Mouse (Mus musculus) midbrain, embryonic 16.5 days (tissue): ENCODE data around the gene Hacd3. TPM values are rescaled to one million over a fixed set of nuclear protein-coding genes. Genes with fewer than 3 reads are reported as not detected.
"Not testable (repeated sequence)": the region's sequence is repeated elsewhere in the genome, so short reads cannot be mapped to it uniquely, and the experiment has no call there.

ENCODE experiments used
- ATAC-seq: fragments of 200-750 bp; cut with Nextera tagmentation; 2 replicates; pipeline ENCODE4 v1.8.0; 2017; ENCODE audit warnings: moderate TSS enrichment
- H3K27ac ChIP-seq: fragments of 300-500 bp; sonication (generic); 2 replicates; pipeline ENCODE4 v1.5.1; 2014; ENCODE audit warnings: mild to moderate bottlenecking, low read length, mixed read lengths
- H3K27me3 ChIP-seq: fragments of 300-500 bp; sonication (generic); 2 replicates; pipeline ENCODE4 v1.6.1; 2014; ENCODE audit warnings: low read depth, low read length, mixed read lengths; ENCODE audit not compliant: control insufficient read depth, insufficient read depth
- H3K36me3 ChIP-seq: fragments of 300-500 bp; sonication (generic); 2 replicates; pipeline ENCODE4 v1.6.1; 2014; ENCODE audit warnings: mild to moderate bottlenecking, low read length, moderate library complexity, mixed read lengths; ENCODE audit not compliant: control insufficient read depth, insufficient read depth
- H3K4me1 ChIP-seq: fragments of 300-500 bp; sonication (generic); 2 replicates; pipeline ENCODE4 v1.6.1; 2014; ENCODE audit warnings: mild to moderate bottlenecking, low read length, mixed read lengths; ENCODE audit not compliant: control insufficient read depth, insufficient read depth
- H3K4me2 ChIP-seq: fragments of 300-500 bp; sonication (generic); 2 replicates; pipeline ENCODE4 v1.6.1; 2014; ENCODE audit warnings: mild to moderate bottlenecking, low read length, mixed read lengths
- H3K4me3 ChIP-seq: fragments of 300-500 bp; sonication (generic); 2 replicates; pipeline ENCODE4 v1.5.1; 2014; ENCODE audit warnings: low read depth, mild to moderate bottlenecking, low read length, moderate library complexity, mixed read lengths
- H3K9ac ChIP-seq: fragments of 300-500 bp; sonication (generic); 2 replicates; pipeline ENCODE4 v1.6.1; 2014; ENCODE audit warnings: low read depth, low read length, mixed read lengths
- H3K9me3 ChIP-seq: fragments of 300-500 bp; sonication (generic); replicated peaks from 2 replicates; pipeline ENCODE4 v1.6.1; 2014; ENCODE audit warnings: mild to moderate bottlenecking, low read length, mixed read lengths; ENCODE audit not compliant: control insufficient read depth, poor library complexity, severe bottlenecking
- WGBS: fragments of 180-500 bp; shearing (Covaris S2); extraction: QIAGEN DNeasy Blood & Tissue Kit; methylation state at CpG from one replicate; pipeline ENCODE4 v1.1.7; 2014; 5-methylcytosine and 5-hydroxymethylcytosine counted together
- polyA plus RNA-seq: library from polyadenylated mRNA; unstranded; fragments of >200 nt; fragmentation: Nextera tagmentation; extraction: Ambion mirVana; gene quantifications from 2 replicates; pipeline ENCODE4 v1.2.1, GENCODE M21; 2015

The Hacd3 gene
- polyA plus RNA-seq, 1 experiment from 2014 or later: 246 TPM

- H3K9me3 ChIP-seq: no peaks in the 10 kb centered on the region
- no peak overlapping the region for H3K9ac ChIP-seq
- ATAC-seq: no peak
- peaks cover 32% of the 10 kb centered on the region for H3K36me3 ChIP-seq
- 91% methylated on average over 8 of the region's 8 CpGs for WGBS
- H3K4me1 ChIP-seq: no peaks in the 10 kb centered on the region
- H3K4me3 ChIP-seq: no peak overlapping the region
- no peak overlapping the region for H3K27ac ChIP-seq
- H3K4me2 ChIP-seq: no peak overlapping the region
- H3K27me3 ChIP-seq: no peaks in the 10 kb centered on the region
These were observed 15.8 kb downstream of the Hacd3 start for GRCm38 (mm10) chr9:65005737-65006136.

GRCm38 (mm10) chr9:65001481-65001880 is 20.0 kb downstream of the Hacd3 start:
- no peak overlapping the region for H3K9ac ChIP-seq
- H3K9me3 ChIP-seq: no peaks in the 10 kb centered on the region
- no peak overlapping the region; the same call in 1 of the 2 replicates for H3K27ac ChIP-seq
- ATAC-seq: no peak
- no peak overlapping the region for H3K4me3 ChIP-seq
- H3K4me1 ChIP-seq: no peaks in the 10 kb centered on the region
- peaks cover 42% of the 10 kb centered on the region for H3K36me3 ChIP-seq
- WGBS: 50% methylated on average over 4 of the region's 4 CpGs
- H3K27me3 ChIP-seq: no peaks in the 10 kb centered on the region
- no peak overlapping the region for H3K4me2 ChIP-seq

GRCm38 (mm10) chr9:64995464-64995863 is 26.0 kb downstream of the Hacd3 start:
- peaks cover 33% of the 10 kb centered on the region for H3K36me3 ChIP-seq
- H3K9me3 ChIP-seq, H3K4me3 ChIP-seq, H3K27me3 ChIP-seq, ATAC-seq, H3K9ac ChIP-seq, H3K27ac ChIP-seq, H3K4me1 ChIP-seq, H3K4me2 ChIP-seq: not testable (repeated sequence)
- 94% methylated on average over 1 of the region's 1 CpGs for WGBS

GRCm38 (mm10) chr9:64990291-64990690 is 31.2 kb downstream of the Hacd3 start:
- ATAC-seq: no peak
- peaks cover 34% of the 10 kb centered on the region for H3K36me3 ChIP-seq
- no peak overlapping the region for H3K4me2 ChIP-seq
- no peak overlapping the region for H3K27ac ChIP-seq
- H3K4me3 ChIP-seq: no peak overlapping the region
- H3K27me3 ChIP-seq: no peaks in the 10 kb centered on the region
- H3K9ac ChIP-seq: no peak overlapping the region
- no peaks in the 10 kb centered on the region for H3K4me1 ChIP-seq
- H3K9me3 ChIP-seq: no peaks in the 10 kb centered on the region
- 95% methylated on average over 7 of the region's 7 CpGs for WGBS

- H3K27me3 ChIP-seq: no peaks in the 10 kb centered on the region
- no peak overlapping the region for H3K9ac ChIP-seq
- H3K4me2 ChIP-seq: no peak overlapping the region
- no peak overlapping the region for H3K4me3 ChIP-seq
- H3K4me1 ChIP-seq: no peaks in the 10 kb centered on the region
- no peaks in the 10 kb centered on the region for H3K9me3 ChIP-seq
- H3K27ac ChIP-seq: no peak overlapping the region
- peaks cover 45% of the 10 kb centered on the region for H3K36me3 ChIP-seq
- 97% methylated on average over 6 of the region's 6 CpGs for WGBS
- no peak for ATAC-seq
These were observed 33.0 kb downstream of the Hacd3 start for GRCm38 (mm10) chr9:64988443-64988842.

- H3K9me3 ChIP-seq: no peaks in the 10 kb centered on the region
- H3K36me3 ChIP-seq: peaks cover 42% of the 10 kb centered on the region
- 94% methylated on average over 2 of the region's 2 CpGs for WGBS
- no peaks in the 10 kb centered on the region for H3K27me3 ChIP-seq
- no peak overlapping the region for H3K4me2 ChIP-seq
- no peak overlapping the region for H3K9ac ChIP-seq
- no peak overlapping the region for H3K27ac ChIP-seq
- no peak for ATAC-seq
- H3K4me1 ChIP-seq: no peaks in the 10 kb centered on the region
- no peak overlapping the region for H3K4me3 ChIP-seq
These were observed 33.8 kb downstream of the Hacd3 start for GRCm38 (mm10) chr9:64987651-64988050.

- Histone ChIP-seq H3K27ac (no peak overlapping the region), H3K27me3 (no peaks in the 10 kb centered on the region), H3K36me3 (peaks cover 38% of the 10 kb centered on the region), H3K4me1 (no peaks in the 10 kb centered on the region), H3K4me3 (no peak overlapping the region), H3K9me3 (no peaks in the 10 kb centered on the region), H3K4me2 (no peak overlapping the region), H3K9ac (no peak overlapping the region)
- 86% methylated on average over 9 of the region's 9 CpGs for WGBS
- no peak for ATAC-seq
These were observed 35.7 kb downstream of the Hacd3 start for GRCm38 (mm10) chr9:64985807-64986206.

GRCm38 (mm10) chr9:64985037-64985794 is 36.3 kb downstream of the Hacd3 start:
- H3K4me3 ChIP-seq: no peak overlapping the region
- H3K36me3 ChIP-seq: peaks cover 38% of the 10 kb centered on the region
- H3K4me2 ChIP-seq: no peak overlapping the region
- no peak for ATAC-seq
- no peak overlapping the region for H3K27ac ChIP-seq
- WGBS: 75% methylated on average over 8 of the region's 8 CpGs
- H3K27me3 ChIP-seq: no peaks in the 10 kb centered on the region
- no peak overlapping the region for H3K9ac ChIP-seq
- H3K4me1 ChIP-seq: no peaks in the 10 kb centered on the region
- H3K9me3 ChIP-seq: no peaks in the 10 kb centered on the region

GRCm38 (mm10) chr9:64981904-64982303 is 39.6 kb downstream of the Hacd3 start:
- WGBS: 64% methylated on average over 1 of the region's 1 CpGs
- Histone ChIP-seq H3K9me3 (no peaks in the 10 kb centered on the region), H3K27me3 (no peaks in the 10 kb centered on the region), H3K4me3 (no peak overlapping the region), H3K4me1 (no peaks in the 10 kb centered on the region), H3K27ac (no peak overlapping the region), H3K9ac (no peak overlapping the region), H3K36me3 (peaks cover 27% of the 10 kb centered on the region), H3K4me2 (no peak overlapping the region)
- no peak for ATAC-seq
